Mouse (Mus musculus): ENCODE results near the gene Swsap1.

Swsap1 gene

DNA sequence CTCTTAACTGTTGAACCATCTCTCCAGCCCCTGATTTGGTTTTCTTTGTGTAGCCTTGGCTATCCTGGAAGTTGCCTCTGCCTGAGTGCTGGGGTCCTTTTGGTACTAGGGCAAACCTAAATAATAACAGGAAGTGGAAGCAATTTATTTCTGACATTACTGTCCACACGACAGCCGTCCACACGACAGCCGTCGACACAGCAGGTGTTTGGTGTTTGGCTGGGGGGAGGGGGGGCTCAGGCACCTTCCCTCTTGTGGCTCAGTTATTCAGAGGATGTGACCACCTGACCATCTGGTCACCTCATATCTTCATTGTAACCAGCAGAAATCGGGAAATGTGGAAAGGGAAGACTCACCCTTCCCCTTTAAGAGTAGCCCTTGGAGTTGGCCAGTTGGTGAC, 13.3 kb downstream of the Swsap1 start:
- no peak for DNase-seq

DNA sequence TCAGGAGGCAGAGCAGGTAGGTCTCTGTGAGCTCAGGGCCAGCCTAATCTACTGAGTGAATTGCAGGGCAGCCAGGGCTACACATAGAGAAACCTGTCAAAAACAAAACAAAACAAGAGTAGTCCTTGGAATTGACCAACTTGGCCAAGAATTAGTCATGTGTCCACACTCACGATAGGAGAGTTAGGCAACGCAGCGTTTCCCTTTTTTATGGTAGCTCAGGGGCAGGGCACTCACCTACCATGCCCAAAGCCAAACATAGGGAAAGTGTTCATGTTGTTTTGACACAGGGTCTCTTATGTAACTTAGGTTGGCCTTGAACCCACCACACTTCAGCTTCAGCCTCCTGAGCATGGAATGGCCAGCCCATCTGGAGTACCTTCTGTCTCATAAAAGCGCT, 13.7 kb downstream of the Swsap1 start:
- no peak for DNase-seq

DNA sequence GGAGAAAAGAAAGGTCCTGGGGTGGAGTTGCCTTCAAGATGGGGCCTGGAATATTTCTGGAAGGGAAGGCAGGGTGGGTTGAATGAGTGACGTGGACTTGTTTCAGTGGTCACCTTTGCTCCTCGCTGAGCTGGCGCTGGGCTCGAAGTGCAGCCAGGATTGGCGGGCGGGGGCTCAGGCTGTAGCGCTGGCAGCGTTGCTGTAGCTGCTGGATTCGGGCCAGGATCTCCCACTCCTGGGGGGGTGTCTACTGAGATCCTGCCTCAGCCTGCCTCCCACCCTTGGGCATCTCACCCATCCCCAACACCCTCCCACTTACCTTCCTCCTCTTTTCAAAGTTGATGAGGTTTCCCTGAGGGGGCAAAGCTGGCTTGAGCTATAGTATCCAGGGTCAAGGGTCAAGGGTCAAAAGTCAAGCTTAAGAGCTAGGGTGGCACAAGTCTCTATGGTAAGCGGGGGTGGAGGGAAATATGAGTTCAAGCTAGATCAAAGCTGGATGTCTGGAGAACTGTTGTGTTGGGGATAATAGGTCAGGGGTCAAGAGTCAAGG, 21.1 kb downstream of the Swsap1 start:
- no peak for DNase-seq

DNA sequence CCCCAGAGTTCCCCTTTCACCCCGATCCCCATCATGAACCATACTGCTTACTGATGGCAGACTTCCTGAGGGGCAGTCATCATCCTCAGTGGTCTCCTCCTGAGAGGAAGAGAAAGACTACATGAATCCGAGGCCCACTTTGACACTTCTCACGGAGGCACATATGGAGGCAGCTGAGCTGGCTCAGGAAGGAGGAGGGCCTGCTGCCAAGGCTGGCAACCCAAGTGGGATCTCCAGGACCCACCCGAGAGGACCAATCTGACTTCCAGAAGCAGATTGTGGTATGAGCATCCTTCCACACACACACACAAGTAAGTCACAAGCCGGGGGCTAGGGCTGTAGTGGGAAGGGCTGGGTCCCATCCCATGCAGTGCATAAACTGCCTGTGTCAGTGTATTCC, 21.8 kb downstream of the Swsap1 start:
- DNase-seq = no peak

DNA sequence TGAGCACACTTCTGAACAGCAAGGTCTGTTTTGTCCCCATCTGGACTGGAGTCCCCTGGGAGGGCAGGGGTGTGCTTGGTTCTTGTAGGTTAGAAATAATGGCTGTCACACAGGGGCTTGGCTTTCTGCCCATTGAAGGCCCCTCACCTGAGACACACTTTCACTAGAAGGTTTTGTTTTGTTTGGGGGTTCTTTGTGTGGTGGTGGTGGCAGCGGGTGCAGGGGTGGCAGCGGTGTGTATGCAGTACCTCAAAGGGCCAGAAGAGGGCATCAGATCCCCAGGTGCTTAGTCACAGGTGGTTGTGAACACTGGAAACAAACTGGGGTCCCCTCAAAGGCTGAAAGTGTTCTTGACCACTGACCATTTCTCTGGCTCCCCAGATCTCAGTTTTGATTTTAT, 22.4 kb downstream of the Swsap1 start:
- DNase-seq = no peak

DNA sequence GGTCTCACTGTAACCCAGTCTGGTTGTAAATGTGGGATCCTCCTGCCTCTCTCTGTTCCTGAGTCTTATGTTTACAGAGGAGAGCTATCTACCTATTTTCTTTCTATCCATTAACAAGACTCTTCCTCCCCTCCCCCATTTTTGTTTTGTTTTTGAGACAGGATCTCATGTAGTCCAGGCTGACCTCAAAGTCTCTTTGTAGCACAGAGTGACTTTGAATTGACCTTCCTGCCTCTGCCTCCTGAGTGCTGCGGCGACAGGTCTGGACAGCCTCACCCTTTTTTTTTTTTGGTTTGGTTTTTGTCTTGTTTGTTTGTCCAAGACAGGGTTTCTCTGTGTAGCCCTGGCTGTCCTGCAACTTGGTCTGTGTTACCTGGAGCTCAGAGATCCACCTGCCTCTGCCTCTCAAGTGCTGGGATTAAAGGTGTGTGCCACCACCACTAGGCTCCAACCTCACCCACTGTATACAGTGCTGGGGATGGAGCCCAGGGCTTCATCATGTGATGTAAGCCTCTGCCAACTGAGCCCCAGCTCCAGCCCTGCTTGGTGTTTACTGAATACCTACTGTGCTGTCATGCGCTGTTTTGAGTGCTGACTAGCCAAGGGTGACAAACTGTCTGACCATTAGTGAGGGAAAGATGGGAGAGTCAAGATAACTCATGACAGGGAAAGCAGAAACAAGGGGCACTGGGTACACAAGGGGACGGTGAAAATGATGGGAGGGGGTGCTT, 23.0 kb downstream of the Swsap1 start:
- DNase-seq = no peak

DNA sequence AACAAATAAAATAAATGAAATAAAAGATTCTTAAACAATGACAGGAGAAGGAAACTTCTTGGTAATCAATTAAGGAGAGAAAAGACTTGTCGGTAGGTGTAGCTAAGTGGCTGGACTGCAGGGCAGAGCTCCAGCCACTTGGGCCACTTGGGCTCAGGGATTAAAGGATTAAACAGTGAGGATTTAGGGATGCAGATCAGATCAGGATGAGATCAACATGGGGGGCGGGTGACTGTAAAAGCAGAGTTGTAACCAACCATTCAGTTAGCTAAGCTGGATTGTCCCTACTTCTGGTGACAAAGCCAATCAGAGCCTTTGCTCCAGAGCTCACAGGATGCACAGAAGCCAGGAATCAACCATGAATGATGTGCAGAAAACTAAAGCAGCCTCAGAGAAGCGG, 28.4 kb downstream of the Swsap1 start:
- DNase-seq = no peak

DNA sequence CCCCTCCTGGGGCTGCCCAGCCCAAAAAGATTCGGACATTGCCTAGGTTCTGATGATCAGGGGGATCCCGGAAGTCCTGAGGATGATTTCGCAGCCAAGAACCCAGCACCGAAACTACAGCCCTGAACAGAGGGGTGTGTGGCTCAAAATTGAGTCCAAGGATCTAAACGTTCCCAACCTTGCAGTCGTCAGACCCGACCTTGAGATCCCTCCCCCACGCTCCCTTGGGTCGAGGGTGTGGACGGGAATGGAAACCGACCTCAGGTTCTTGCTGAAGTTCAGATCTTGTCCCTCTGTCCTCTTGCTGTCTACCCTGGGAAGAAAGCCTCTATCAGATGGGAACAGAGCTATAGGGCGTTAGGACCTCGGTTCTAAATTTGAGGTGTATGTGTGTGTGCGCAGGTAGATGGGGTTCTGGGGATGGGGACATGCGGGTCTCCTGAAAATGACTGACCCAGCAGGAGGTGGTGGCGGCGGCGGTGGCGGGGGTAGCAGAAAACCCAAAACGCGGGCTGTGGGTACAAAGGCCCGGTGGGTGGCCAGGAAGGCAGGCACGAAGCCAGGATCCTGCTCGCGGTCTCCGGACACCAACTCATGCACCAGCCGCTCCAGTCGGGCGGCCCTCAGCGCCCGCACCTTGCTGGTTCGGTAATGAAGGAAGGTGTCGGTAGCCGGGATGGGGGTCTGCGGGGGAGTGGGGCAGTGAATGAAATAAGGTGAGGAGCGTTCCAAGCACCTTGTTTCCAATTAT, 32.2 kb downstream of the Swsap1 start:
- DNase-seq = no peak

DNA sequence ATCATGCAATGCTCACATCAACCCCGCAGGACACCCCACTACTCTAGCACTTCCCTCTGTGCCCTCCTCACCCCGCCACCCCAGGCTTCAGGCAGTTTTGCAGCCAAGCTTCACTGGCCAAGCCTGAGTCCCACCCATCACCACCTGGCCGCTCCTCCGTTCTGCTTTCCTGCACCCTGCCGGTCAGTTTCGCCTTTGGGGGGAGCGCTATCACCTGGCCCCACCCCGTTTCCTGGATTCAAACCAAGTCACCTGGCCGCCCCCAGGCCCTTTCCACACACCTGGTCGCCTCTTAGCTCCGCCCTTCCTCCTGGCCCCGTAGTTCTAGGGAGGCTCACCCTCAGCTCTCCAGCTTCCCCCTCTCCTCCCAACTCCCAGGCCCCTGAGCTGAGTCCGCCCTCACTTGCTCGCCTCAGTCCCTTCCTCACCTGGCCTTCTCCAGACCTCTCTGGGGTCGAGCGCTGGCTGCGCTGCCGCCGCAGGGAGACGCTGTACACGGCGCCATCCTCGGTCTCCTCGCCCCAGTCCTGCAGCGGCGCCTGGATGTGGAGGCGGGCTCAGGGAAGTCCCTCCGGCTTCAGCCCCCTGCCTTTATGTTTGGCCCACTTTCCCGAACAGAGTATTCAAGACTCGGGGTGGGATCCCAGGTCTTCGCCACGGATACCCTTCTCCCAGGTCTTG, 33.0 kb downstream of the Swsap1 start:
- peak; percentile 37 to 67 for DNase-seq

DNA sequence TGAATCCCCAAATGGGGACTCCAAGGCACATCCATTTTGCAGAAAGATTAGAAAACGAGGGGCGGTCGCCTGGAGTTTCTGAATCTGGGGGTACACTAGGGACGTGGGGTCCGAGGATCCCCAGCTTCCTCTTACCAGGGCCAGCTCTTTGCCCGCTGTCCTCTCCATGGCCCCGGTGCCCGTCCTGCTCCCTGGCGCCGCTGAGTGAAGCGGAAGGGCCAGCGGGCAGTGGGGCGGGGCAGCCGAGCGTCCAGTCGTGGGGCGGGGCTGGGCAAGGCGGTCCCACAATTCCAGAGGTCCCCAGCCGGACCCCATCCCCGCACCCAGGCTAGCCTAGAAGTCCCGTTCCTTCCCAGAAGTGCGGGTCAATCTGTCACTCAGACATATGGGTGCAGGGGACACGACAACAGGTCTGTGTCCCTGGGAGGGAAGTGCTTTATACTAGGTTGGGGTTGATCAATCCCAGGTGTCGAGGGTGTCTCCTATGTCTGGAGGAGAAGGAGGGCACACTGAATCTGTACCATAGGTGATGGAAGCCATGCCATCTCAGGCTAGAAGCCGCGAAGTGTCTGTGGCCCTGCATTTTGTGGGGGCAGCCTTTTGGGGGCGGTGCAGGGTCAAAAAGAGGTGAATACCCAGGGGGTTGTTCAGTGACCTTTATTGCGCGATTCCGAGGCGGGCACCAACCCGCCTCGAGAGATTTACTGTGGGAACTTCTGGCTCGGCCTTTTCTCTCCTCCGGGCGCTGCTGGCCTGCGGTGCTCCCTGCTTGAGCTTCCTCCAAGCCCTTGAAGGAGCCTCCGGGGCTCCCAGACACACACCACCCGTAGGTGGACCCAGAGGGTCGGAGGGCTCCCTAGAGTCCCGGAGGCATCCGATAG, 33.9 kb downstream of the Swsap1 start, which contains the start of gene Rgl3:
Rgl3 (minus strand) TSS at position 217 of the 881 bp plus-strand sequence.
- DNase-seq = peak; percentile 77 to 81

DNA sequence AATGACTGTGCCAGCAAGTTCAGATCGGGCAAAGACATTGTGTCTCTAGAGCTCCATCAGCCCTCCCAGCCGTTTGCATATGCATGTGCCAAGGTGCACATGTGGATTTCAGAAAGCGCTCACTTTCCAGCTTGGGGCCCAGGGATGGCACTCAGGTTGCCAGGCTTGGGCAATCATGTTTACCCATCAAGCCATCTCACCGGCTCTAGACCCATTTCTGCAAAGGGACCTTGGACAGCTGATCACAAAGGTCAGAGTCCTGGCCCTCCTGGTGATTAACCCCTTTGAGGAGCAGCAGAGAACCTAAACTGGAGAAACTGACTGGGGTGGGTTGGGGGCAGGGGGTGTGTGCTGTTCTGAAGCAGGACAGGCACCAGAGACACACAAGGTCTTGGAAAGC, 36.7 kb downstream of the Swsap1 start:
- DNase-seq = no peak

DNA sequence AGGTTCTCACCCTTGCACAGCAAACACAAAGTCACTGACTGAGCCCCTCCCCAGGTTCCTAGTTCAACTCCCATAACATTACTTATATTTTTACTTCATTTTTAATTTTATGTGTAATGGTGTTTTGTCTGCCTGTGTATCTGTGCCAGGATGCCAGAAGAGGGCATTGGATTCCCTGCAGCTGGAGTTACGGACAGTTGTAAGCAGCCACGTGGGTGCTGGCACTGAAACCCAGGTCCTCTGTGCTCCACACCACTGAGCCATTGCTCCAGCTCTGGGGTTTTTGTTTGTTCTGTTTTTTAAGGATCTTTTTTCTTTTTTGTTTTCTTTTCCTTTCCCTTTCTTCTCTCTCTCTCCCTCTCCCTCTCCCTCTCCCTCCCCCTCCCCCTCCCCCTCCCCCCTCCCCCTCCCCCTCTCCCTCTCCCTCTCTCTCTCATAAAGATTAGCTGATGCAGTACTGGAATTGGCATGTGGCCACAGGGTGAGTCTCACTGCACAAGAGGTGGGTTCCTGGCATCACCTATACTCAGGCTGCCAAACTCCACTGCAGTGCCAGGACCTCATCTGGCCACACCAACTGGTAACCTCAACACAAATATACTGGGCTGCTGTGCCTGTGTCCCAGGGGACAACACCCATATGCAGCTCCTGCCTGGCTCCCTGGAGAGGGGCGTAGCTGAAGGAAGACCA, 40.8 kb downstream of the Swsap1 start:
- no peak for DNase-seq

DNA sequence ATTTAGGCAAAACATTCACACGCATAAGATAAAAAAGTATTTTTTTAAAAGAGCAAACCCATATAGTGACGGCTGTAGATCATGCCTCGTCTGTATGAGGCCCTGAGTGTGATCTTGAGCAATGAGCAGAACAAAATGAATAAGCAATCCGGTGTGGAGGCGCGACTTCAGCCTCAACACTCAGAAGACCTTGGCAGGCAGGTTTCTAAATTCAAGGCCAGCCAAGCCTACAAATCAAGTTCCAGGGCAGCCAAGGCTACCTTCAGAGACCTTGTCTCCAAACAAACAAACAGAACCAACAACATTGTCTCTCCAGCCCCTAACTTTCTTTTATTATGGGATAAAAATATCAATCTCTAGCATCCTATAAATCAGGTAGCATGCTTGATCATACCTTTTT, 44.7 kb downstream of the Swsap1 start:
- no peak for DNase-seq

DNA sequence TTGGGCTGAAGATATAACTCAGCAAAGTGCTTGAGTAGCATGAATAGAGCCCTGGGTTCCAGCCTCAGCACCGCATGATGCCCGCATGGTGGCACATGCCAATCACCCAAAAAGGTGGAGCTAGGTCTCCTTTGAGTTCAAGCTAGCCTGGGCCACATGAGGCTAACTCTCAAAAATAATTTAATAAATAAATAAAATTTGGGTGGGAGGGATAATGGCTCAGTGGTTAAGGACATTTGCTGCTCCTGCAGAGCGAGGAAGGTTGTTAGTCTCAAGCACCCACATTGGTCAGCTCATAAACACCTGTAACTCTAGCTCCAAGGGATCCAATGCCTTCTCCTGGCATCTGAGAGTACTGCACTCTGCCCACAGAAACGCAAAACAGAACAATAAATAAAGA, 46.1 kb downstream of the Swsap1 start:
- no peak for DNase-seq

DNA sequence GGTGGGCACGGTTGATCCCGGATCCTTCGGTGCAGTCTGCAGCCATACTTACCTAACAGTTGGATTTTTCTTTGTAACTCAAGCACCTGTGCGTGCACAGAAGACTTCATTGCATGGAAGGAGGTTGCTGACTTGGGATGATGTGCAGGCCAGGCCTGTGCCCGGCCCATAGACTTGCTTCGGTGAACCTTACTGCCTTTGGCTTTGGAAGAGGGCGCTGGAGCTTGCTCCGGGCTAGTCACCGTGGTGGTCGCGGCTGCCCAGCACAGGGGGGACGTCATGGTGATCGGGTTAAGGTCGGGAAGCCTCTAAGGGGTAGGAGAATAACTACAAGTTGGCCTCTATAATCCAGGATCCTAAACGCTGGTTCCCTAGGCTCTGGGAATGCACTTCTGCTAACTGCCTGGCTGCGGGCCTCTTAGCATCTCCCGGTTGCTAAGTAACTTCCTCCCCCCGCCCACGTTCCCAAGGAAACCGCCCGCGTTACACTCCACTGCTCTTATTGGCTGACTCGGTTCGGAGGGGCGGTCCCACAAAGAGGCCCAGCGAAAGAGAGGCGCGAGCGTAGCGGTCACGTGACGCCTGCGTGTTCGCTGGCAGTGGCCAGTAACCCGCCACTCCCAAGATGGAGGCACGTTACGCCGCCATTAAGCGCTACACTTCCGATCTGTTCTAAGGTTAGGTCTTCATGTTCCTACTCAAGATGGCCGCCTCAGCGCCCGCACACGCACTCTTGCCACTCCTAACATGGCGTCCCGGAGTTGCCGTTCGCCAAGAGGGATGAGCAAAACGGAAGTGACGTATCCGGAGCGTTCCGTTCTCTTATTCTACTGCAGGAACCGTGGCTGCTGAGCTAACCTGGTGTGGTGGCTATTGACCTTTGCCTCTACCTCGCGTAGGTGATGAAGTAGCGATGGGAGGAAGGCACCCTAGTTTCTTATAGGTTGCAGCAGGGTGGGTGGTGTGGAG, 46.9 kb downstream of the Swsap1 start, which contains the start of the genes Ccdc151 and Prkcsh:
Ccdc151 (minus strand) TSS at position 441 of the 969 bp plus-strand sequence.
Prkcsh (plus strand) TSS at position 613 of the 969 bp plus-strand sequence.
- DNase-seq = peak; percentile 100

DNA sequence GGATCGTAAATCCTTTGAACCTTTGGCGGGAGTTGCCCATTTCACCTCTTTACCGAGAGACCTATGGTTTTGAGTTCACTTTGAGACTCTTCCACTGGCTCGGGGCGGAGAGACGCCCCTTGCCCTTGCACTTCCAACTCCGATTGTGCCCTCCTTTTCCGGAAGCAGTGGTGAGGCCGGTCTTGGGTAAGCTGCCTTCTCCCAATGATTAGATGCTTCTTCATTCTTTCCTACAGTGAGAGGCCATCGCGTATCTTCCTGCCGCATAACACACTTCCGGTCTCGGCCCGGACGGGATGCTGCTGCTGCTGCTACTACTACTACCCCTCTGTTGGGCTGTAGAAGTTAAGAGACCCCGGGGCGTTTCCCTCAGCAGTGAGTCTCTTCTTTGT, 47.6 kb downstream of the Swsap1 start:
- no peak for DNase-seq

DNA sequence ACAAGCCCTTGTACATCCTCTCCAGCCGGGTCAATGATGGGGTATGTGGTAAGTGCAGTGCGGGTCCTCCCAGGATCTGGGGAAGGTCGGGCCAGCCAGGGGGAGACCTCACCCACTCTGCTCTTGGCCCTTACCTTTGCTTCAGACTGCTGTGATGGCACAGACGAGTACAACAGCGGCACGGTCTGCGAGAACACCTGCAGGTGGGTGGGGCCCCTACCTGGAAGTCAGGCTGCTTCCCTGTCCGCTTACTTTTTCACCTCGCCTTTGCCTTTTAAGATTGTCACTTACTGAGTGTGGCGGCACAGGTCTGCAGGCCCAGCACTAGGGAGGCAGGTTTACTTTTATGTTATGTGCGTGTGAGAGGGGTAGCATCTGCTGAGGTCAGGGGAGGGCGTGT, 49.0 kb downstream of the Swsap1 start:
- DNase-seq = no peak
